Mouse (Mus musculus) monocyte, adult 59 days (primary cell): Measurements from ENCODE around the gene Prdm15. TPM values are rescaled to one million over a fixed set of nuclear protein-coding genes. Genes with fewer than 3 reads are reported as not detected.

Experiments
- total RNA-seq, 2 experiments: library from RNA; stranded (reverse); gene quantifications; one replicate each; pipeline ENCODE4 v1.2.4; 2023

The Prdm15 gene
- total RNA-seq: 10 to 100 TPM; 16.7 to 17.4 TPM

DNA sequence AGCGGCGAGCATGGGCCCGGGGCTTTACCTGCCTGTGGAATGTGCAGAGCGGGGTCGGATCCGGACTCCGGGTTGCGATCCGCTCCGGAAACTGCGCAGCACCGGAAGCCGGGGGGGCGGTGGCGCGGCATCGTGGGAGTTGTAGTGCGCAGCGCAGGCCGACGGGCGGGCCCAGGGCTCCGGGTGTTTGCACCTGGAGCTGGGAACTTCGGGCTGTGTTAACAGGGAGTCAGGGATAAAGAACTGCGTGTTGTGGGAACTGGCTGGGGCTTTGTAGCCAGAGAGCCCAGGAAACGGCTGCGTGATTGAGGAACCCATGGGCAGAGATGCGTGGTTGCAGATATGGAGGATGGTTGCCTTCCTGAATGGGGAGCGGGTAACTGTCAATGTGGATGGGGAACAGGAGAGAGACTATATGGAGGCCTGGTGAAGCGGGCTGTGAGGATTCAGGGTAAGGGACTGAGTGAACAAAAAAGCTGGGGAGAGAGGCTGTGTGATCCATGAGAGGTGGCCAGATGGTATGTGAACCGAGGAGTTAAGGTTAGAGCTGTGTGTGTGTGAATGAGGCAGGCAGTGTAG is at the start of gene Prdm15:
TSS of gene Prdm15 (minus strand) at position 110 of the 579 bp plus-strand sequence.

DNA sequence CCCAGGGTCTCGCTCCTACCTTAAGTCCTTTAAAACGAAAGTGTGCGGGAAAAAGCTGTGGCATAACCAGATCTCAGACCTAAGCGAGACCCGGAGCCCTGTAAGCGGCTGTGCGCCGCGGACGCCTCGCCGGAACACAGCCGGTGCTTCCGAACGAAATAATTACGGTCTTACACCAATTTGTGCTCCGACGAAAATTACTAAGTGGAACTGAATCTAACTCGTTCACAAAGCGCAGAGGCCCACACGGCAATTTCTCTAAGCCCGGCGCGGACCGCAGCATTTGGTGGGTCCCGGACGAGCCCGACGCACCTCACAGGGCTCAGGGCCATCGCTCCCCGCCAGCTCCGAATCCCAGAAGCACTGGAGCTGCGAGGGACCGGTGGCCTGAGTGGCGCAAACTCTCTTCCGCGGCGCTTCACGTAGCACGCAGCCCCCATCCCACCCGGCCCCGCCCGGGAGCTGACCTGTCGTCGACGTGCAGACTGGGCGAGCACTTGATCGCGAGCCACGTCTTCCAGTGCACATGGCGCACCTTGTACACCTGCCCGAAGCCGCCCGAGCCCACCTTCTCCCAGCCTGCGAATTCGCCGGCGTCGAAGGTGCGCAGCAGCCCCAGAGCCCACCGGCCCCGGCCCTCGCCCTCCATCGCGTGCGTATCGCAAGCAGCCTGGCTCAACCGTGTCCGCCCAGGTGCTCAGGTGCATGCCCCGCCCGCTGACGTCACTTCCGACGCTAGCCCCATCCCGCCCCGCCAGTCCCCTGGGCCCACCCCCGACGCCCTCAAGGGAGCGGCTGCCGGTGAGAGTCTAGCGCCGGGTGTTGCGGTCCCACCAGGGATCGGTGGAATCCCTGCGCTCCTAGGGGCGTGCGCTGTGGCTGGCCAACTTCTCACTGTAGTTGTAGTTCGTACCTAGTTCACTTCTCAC is 88.3 kb downstream of the Prdm15 start, which contains the start of gene Ripk4:
TSS of gene Ripk4 (minus strand) at position 727 of the 929 bp plus-strand sequence.

Other genes with a start within 250 kb of the Prdm15 start
- not detected for gene Tmprss2, start 240.7 kb downstream of the Prdm15 start, total RNA-seq
- gene Ripk4, start 88.1 kb downstream of the Prdm15 start, total RNA-seq: not detected
- gene C2cd2, start 110.7 kb upstream of the Prdm15 start, total RNA-seq: 10 to 100 TPM; 26.8 to 27.3 TPM
- 10 to 100 TPM; 58.4 to 66.1 TPM for gene Zbtb21, start 110.8 kb upstream of the Prdm15 start, total RNA-seq
- 10 to 100 TPM; 12.9 to 13.7 TPM for gene B230307C23Rik, start 145.5 kb upstream of the Prdm15 start, total RNA-seq
- 1 to 10 TPM; 1.9 to 2.8 TPM for gene A630089N07Rik, start 230.6 kb upstream of the Prdm15 start, total RNA-seq